Mouse (Mus musculus): ENCODE measurements at regions not wholly inside any gene's neighbourhood (a gene's known extent, or its start where the extent isn't known, plus 50 kb on each side); places are given as distances from the start of the nearest gene placed in this dataset.

GRCm38 (mm10) chr3:100773237-100773636, 52.0 kb upstream of the Vtcn1 start:
- 39% methylated on average over 6 of the region's 6 CpGs for WGBS
- no peaks in the 10 kb centered on the region for H3K36me3 ChIP-seq (ENCODE audit: control insufficient read depth, insufficient read depth, low read length)
- H3K27me3 ChIP-seq (ENCODE audit: control insufficient read depth, insufficient read depth, low read length) = no peaks in the 10 kb centered on the region
- ATAC-seq (ENCODE audit: insufficient number of reproducible peaks, insufficient read depth, low FRiP score, low read depth) = no peak
- H3K27ac ChIP-seq (replicated peaks in 1 of 2; ENCODE audit: control insufficient read depth in 1 of 2, insufficient read depth in 1 of 2, low read depth in 2 of 2, low read length in 2 of 2) = no peak overlapping the region
- peaks cover 0 to 7% of the 10 kb centered on the region in 2 experiments; a peak in 2 of 4 replicates for H3K4me1 ChIP-seq (ENCODE audit: control insufficient read depth in 2 of 2, insufficient read depth in 2 of 2, low read length in 2 of 2)
- H3K9me3 ChIP-seq (ENCODE audit: control insufficient read depth, low read length) = no peaks in the 10 kb centered on the region
- H3K4me2 ChIP-seq (ENCODE audit: low read length) = no peak overlapping the region
- H3K9ac ChIP-seq (ENCODE audit: low read length) = no peak overlapping the region
- H3K4me3 ChIP-seq (ENCODE audit: control insufficient read depth in 1 of 2, insufficient read depth in 1 of 2, low read depth in 1 of 2, low read length in 2 of 2) = no peak overlapping the region

GRCm38 (mm10) chr3:100771363-100771762, 53.9 kb upstream of the Vtcn1 start:
- no peak for ATAC-seq (ENCODE audit: insufficient number of reproducible peaks, insufficient read depth, low FRiP score, low read depth)
- Histone ChIP-seq H3K4me3 (ENCODE audit: control insufficient read depth in 1 of 2, insufficient read depth in 1 of 2, low read depth in 1 of 2, low read length in 2 of 2) (no peak overlapping the region), H3K4me2 (ENCODE audit: low read length) (no peak overlapping the region), H3K9ac (ENCODE audit: low read length) (no peak overlapping the region), H3K36me3 (ENCODE audit: control insufficient read depth, insufficient read depth, low read length) (no peaks in the 10 kb centered on the region), H3K9me3 (ENCODE audit: control insufficient read depth, low read length) (no peaks in the 10 kb centered on the region), H3K4me1 (ENCODE audit: control insufficient read depth in 2 of 2, insufficient read depth in 2 of 2, low read length in 2 of 2) (peaks cover 0 to 9% of the 10 kb centered on the region in 2 experiments; a peak in 2 of 4 replicates), H3K27ac (replicated peaks in 1 of 2; ENCODE audit: control insufficient read depth in 1 of 2, insufficient read depth in 1 of 2, low read depth in 2 of 2, low read length in 2 of 2) (no peak overlapping the region), H3K27me3 (ENCODE audit: control insufficient read depth, insufficient read depth, low read length) (no peaks in the 10 kb centered on the region)
- 68% methylated on average over 4 of the region's 4 CpGs for WGBS

GRCm38 (mm10) chr3:100770841-100771240, 54.4 kb upstream of the Vtcn1 start:
- no peak for ATAC-seq (ENCODE audit: insufficient number of reproducible peaks, insufficient read depth, low FRiP score, low read depth)
- H3K36me3 ChIP-seq (ENCODE audit: control insufficient read depth, insufficient read depth, low read length) = no peaks in the 10 kb centered on the region
- H3K9ac ChIP-seq (ENCODE audit: low read length) = no peak overlapping the region
- no peak overlapping the region for H3K27ac ChIP-seq (replicated peaks in 1 of 2; ENCODE audit: control insufficient read depth in 1 of 2, insufficient read depth in 1 of 2, low read depth in 2 of 2, low read length in 2 of 2)
- 82% methylated on average over 3 of the region's 3 CpGs for WGBS
- H3K27me3 ChIP-seq (ENCODE audit: control insufficient read depth, insufficient read depth, low read length) = no peaks in the 10 kb centered on the region
- no peaks in the 10 kb centered on the region for H3K9me3 ChIP-seq (ENCODE audit: control insufficient read depth, low read length)
- H3K4me1 ChIP-seq (ENCODE audit: control insufficient read depth in 2 of 2, insufficient read depth in 2 of 2, low read length in 2 of 2) = peaks cover 0 to 9% of the 10 kb centered on the region in 2 experiments; a peak in 2 of 4 replicates
- H3K4me2 ChIP-seq (ENCODE audit: low read length) = no peak overlapping the region
- no peak overlapping the region for H3K4me3 ChIP-seq (ENCODE audit: control insufficient read depth in 1 of 2, insufficient read depth in 1 of 2, low read depth in 1 of 2, low read length in 2 of 2)

GRCm38 (mm10) chr3:100769146-100769545, 56.1 kb upstream of the Vtcn1 start:
- Histone ChIP-seq H3K36me3 (ENCODE audit: control insufficient read depth, insufficient read depth, low read length) (no peaks in the 10 kb centered on the region), H3K27ac (replicated peaks in 1 of 2; ENCODE audit: control insufficient read depth in 1 of 2, insufficient read depth in 1 of 2, low read depth in 2 of 2, low read length in 2 of 2) (no peak overlapping the region), H3K9me3 (ENCODE audit: control insufficient read depth, low read length) (no peaks in the 10 kb centered on the region), H3K4me2 (ENCODE audit: low read length) (no peak overlapping the region), H3K9ac (ENCODE audit: low read length) (no peak overlapping the region), H3K4me1 (ENCODE audit: control insufficient read depth in 2 of 2, insufficient read depth in 2 of 2, low read length in 2 of 2) (peaks cover 0 to 9% of the 10 kb centered on the region in 2 experiments; a peak in 2 of 4 replicates), H3K27me3 (ENCODE audit: control insufficient read depth, insufficient read depth, low read length) (no peaks in the 10 kb centered on the region), H3K4me3 (ENCODE audit: control insufficient read depth in 1 of 2, insufficient read depth in 1 of 2, low read depth in 1 of 2, low read length in 2 of 2) (no peak overlapping the region)
- 84% methylated on average over 4 of the region's 4 CpGs for WGBS
- ATAC-seq (ENCODE audit: insufficient number of reproducible peaks, insufficient read depth, low FRiP score, low read depth) = no peak

GRCm38 (mm10) chr3:100768170-100768624, 57.1 kb upstream of the Vtcn1 start:
- Histone ChIP-seq H3K9ac (ENCODE audit: low read length) (peak overlapping the region; percentile 59; the same call in 1 of the 2 replicates), H3K27ac (replicated peaks in 1 of 2; ENCODE audit: control insufficient read depth in 1 of 2, insufficient read depth in 1 of 2, low read depth in 2 of 2, low read length in 2 of 2) (peak overlapping the region; percentile 38 to 43; a peak in 3 of 4 replicates), H3K4me2 (ENCODE audit: low read length) (peak overlapping the region; percentile 49), H3K36me3 (ENCODE audit: control insufficient read depth, insufficient read depth, low read length) (no peaks in the 10 kb centered on the region), H3K9me3 (ENCODE audit: control insufficient read depth, low read length) (no peaks in the 10 kb centered on the region), H3K27me3 (ENCODE audit: control insufficient read depth, insufficient read depth, low read length) (no peaks in the 10 kb centered on the region), H3K4me3 (ENCODE audit: control insufficient read depth in 1 of 2, insufficient read depth in 1 of 2, low read depth in 1 of 2, low read length in 2 of 2) (peak overlapping the region in 1 of 2 experiments; percentile 7; a peak in 1 of 4 replicates), H3K4me1 (ENCODE audit: control insufficient read depth in 2 of 2, insufficient read depth in 2 of 2, low read length in 2 of 2) (peaks cover 0 to 8% of the 10 kb centered on the region in 2 experiments; a peak in 2 of 4 replicates)
- WGBS = 32% methylated on average over 15 of the region's 15 CpGs
- no peak for ATAC-seq (ENCODE audit: insufficient number of reproducible peaks, insufficient read depth, low FRiP score, low read depth)

GRCm38 (mm10) chr3:100765323-100765722, 59.9 kb upstream of the Vtcn1 start:
- Histone ChIP-seq H3K9me3 (ENCODE audit: control insufficient read depth, low read length) (no peaks in the 10 kb centered on the region), H3K27ac (replicated peaks in 1 of 2; ENCODE audit: control insufficient read depth in 1 of 2, insufficient read depth in 1 of 2, low read depth in 2 of 2, low read length in 2 of 2) (no peak overlapping the region), H3K4me3 (ENCODE audit: control insufficient read depth in 1 of 2, insufficient read depth in 1 of 2, low read depth in 1 of 2, low read length in 2 of 2) (no peak overlapping the region), H3K36me3 (ENCODE audit: control insufficient read depth, insufficient read depth, low read length) (no peaks in the 10 kb centered on the region), H3K27me3 (ENCODE audit: control insufficient read depth, insufficient read depth, low read length) (no peaks in the 10 kb centered on the region), H3K9ac (ENCODE audit: low read length) (no peak overlapping the region), H3K4me2 (ENCODE audit: low read length) (no peak overlapping the region), H3K4me1 (ENCODE audit: control insufficient read depth in 2 of 2, insufficient read depth in 2 of 2, low read length in 2 of 2) (peaks cover 0 to 3% of the 10 kb centered on the region in 2 experiments; a peak in 2 of 4 replicates)
- ATAC-seq (ENCODE audit: insufficient number of reproducible peaks, insufficient read depth, low FRiP score, low read depth) = no peak
- 55% methylated on average over 7 of the region's 7 CpGs for WGBS

- Histone ChIP-seq H3K27me3 (ENCODE audit: control insufficient read depth, insufficient read depth, low read length) (no peaks in the 10 kb centered on the region), H3K4me2 (ENCODE audit: low read length) (no peak overlapping the region), H3K9me3 (ENCODE audit: control insufficient read depth, low read length) (no peaks in the 10 kb centered on the region), H3K9ac (ENCODE audit: low read length) (no peak overlapping the region), H3K36me3 (ENCODE audit: control insufficient read depth, insufficient read depth, low read length) (no peaks in the 10 kb centered on the region), H3K27ac (replicated peaks in 1 of 2; ENCODE audit: control insufficient read depth in 1 of 2, insufficient read depth in 1 of 2, low read depth in 2 of 2, low read length in 2 of 2) (no peak overlapping the region), H3K4me3 (ENCODE audit: control insufficient read depth in 1 of 2, insufficient read depth in 1 of 2, low read depth in 1 of 2, low read length in 2 of 2) (no peak overlapping the region), H3K4me1 (ENCODE audit: control insufficient read depth in 2 of 2, insufficient read depth in 2 of 2, low read length in 2 of 2) (no peaks in the 10 kb centered on the region)
- ATAC-seq (ENCODE audit: insufficient number of reproducible peaks, insufficient read depth, low FRiP score, low read depth) = no peak
Measured at GRCm38 (mm10) chr3:100762895-100763294, 62.4 kb upstream of the Vtcn1 start.
